Mouse (Mus musculus) forebrain, embryonic 11.5 days (tissue): ENCODE data around the gene Ptgr2. TPM values are rescaled to one million over a fixed set of nuclear protein-coding genes. Genes with fewer than 3 reads are reported as not detected.
A peak's percentile ranks its signal among the peaks of the same experiment; 100 is the strongest.

ENCODE experiments used
- ATAC-seq: fragments of 200-750 bp; cut with Nextera tagmentation; replicated peaks from 2 replicates; pipeline ENCODE4 v1.8.0; 2017; ENCODE audit warnings: moderate TSS enrichment; ENCODE audit not compliant: low FRiP score
- DNase-seq: peaks from one replicate; pipeline ENCODE4 v3.0.0-alpha.2; 2017; ENCODE audit warnings: low spot score
- H3K27ac ChIP-seq: fragments of 300-500 bp; sonication (generic); 2 replicates; pipeline ENCODE4 v1.5.1; 2014; ENCODE audit warnings: low read depth, low read length
- H3K27me3 ChIP-seq: fragments of 300-500 bp; sonication (generic); 2 replicates; pipeline ENCODE4 v1.6.1; 2014; ENCODE audit warnings: mild to moderate bottlenecking, low read length, mixed read lengths; ENCODE audit not compliant: control insufficient read depth, insufficient read depth
- H3K36me3 ChIP-seq: fragments of 300-500 bp; sonication (generic); 2 replicates; pipeline ENCODE4 v1.6.1; 2014; ENCODE audit warnings: mild to moderate bottlenecking, low read length, moderate library complexity, mixed read lengths; ENCODE audit not compliant: control insufficient read depth, insufficient read depth
- H3K4me1 ChIP-seq: fragments of 300-500 bp; sonication (generic); replicated peaks from 2 replicates; pipeline ENCODE4 v1.6.1; 2014; ENCODE audit warnings: low read length, mixed read lengths; ENCODE audit not compliant: control insufficient read depth, insufficient read depth
- H3K4me2 ChIP-seq: fragments of 300-500 bp; sonication (generic); 2 replicates; pipeline ENCODE4 v1.6.1; 2014; ENCODE audit warnings: low read depth, mild to moderate bottlenecking, low read length, moderate library complexity, mixed read lengths; ENCODE audit not compliant: severe bottlenecking
- H3K4me3 ChIP-seq: fragments of 300-500 bp; sonication (generic); 2 replicates; pipeline ENCODE4 v1.5.1; 2014; ENCODE audit warnings: low read depth, low read length
- H3K9ac ChIP-seq: fragments of 300-500 bp; sonication (generic); 2 replicates; pipeline ENCODE4 v1.6.1; 2014; ENCODE audit warnings: low read length
- H3K9me3 ChIP-seq: fragments of 300-500 bp; sonication (generic); 2 replicates; pipeline ENCODE4 v1.6.1; 2016; ENCODE audit warnings: low read length, mixed read lengths; ENCODE audit not compliant: control insufficient read depth
- WGBS: fragments of 180-500 bp; shearing (Covaris S2); extraction: QIAGEN DNeasy Blood & Tissue Kit; methylation state at CpG from one replicate; pipeline ENCODE4 v1.1.7; 2014; 5-methylcytosine and 5-hydroxymethylcytosine counted together
- polyA plus RNA-seq: library from polyadenylated mRNA; unstranded; fragments of >200 nt; fragmentation: Nextera tagmentation; extraction: Ambion mirVana; gene quantifications from 2 replicates; pipeline ENCODE4 v1.2.1, GENCODE M21; 2014

The Ptgr2 gene
- polyA plus RNA-seq, 1 experiment from 2014 or later = 14.3 TPM

DNA sequence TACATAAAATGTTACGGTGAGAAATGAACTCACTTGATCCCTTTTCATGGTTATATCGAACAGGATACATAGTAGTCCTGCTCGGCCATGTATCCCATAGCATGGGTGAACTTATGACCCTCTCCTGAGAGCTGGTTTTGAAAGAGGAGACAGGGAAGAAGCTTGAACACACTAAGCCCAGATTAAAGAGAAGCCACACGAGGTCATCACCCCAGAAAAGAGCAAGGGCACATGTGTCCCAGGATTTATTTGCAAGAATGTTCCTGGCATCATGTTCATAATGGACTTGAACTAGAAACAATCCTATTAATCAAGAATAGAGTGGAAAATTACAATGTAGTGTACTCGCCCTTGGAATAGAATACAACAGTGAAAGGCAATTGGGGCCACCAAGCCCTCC lies 30.1 kb upstream of the Ptgr2 start:
- no peak for ATAC-seq
- Histone ChIP-seq H3K4me1 (no peaks in the 10 kb centered on the region), H3K36me3 (no peaks in the 10 kb centered on the region), H3K27ac (no peak overlapping the region), H3K4me2 (no peak overlapping the region), H3K27me3 (no peaks in the 10 kb centered on the region), H3K4me3 (no peak overlapping the region), H3K9me3 (no peaks in the 10 kb centered on the region), H3K9ac (no peak overlapping the region)
- 81% methylated on average over 5 of the region's 5 CpGs for WGBS
- no peak for DNase-seq

DNA sequence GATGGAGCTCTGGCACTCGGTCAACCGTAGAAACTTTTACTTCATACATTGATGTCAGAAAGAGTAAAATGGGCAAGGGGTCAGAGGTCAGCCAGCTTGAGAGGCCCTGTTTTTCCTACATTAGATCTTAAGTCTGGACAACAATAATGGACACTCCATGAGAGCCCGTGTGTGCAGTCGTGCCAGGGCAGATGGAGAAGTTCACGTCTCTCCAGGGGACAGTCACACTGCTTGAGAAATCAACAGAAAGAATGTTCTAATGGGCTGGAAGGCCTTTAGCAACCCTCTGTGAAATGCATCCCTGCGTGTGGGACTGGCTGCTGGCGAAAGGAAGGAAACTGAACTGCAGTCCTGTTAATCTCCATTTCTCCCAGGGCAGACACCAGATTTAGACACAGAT lies 24.7 kb upstream of the Ptgr2 start:
- Histone ChIP-seq H3K36me3 (no peaks in the 10 kb centered on the region), H3K4me2 (no peak overlapping the region), H3K9me3 (no peaks in the 10 kb centered on the region), H3K9ac (no peak overlapping the region), H3K27ac (no peak overlapping the region), H3K27me3 (no peaks in the 10 kb centered on the region), H3K4me1 (0 out of 2 replicates have a peak, but pooled peaks cover 1% of the 10 kb centered on the region), H3K4me3 (no peak overlapping the region)
- ATAC-seq = no peak
- no peak for DNase-seq
- WGBS = 49% methylated on average over 7 of the region's 7 CpGs

DNA sequence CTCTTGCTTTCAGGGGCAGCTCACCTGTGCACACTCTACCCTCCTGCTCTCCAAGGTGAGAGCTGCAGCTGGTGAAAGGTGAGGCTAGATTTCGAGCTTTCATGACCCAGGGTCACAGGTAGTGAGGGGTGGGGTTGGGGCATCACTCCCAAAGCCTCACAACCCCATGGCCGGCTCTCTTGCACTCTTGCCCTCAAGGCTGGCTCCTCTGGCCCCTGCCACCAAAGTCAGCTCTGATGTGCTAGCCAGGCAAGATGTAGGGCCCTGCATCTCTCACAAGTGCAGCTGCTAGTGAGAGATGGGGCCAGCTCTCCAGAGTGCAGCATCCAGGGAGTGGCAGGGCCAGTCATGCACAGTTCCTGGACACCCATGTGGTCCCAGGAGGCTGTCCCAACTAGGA lies 17.8 kb upstream of the Ptgr2 start:
- no peaks in the 10 kb centered on the region for H3K27me3 ChIP-seq
- no peak for ATAC-seq
- H3K9ac ChIP-seq = no peak overlapping the region

DNA sequence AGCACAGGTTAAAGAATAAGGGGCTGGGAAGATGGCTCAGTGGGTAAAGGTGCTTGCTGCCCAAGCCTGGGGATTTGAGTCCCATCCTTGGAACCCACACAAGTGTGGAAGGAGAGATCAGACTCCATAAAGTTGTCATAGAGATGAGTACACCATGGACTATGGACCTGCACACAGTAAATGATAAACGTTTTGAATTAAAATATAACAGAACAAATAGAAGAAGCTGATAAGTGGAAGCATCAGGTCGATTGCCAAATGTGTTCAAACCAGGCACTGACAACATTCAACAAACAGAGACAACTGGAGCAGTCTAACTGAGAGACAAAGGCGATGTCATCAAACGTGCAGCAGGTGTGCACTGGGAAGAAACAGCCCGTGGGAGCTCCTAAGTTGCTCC lies 11.7 kb upstream of the Ptgr2 start:
- 81% methylated on average over 5 of the region's 5 CpGs for WGBS
- Histone ChIP-seq H3K4me1 (no peaks in the 10 kb centered on the region), H3K27ac (no peak overlapping the region), H3K4me3 (no peak overlapping the region), H3K9ac (no peak overlapping the region), H3K36me3 (no peaks in the 10 kb centered on the region), H3K4me2 (no peak overlapping the region), H3K27me3 (no peaks in the 10 kb centered on the region), H3K9me3 (no peaks in the 10 kb centered on the region)
- ATAC-seq (no peak), DNase-seq (no peak)

More for the DNA sequence above, 17.8 kb upstream of the Ptgr2 start:
- H3K4me1 ChIP-seq = no peaks in the 10 kb centered on the region
- no peak overlapping the region for H3K4me2 ChIP-seq
- no peak overlapping the region for H3K4me3 ChIP-seq
- no peak for DNase-seq
- H3K27ac ChIP-seq = no peak overlapping the region
- no peaks in the 10 kb centered on the region for H3K36me3 ChIP-seq
- 70% methylated on average over 2 of the region's 2 CpGs for WGBS
- H3K9me3 ChIP-seq = no peaks in the 10 kb centered on the region

DNA sequence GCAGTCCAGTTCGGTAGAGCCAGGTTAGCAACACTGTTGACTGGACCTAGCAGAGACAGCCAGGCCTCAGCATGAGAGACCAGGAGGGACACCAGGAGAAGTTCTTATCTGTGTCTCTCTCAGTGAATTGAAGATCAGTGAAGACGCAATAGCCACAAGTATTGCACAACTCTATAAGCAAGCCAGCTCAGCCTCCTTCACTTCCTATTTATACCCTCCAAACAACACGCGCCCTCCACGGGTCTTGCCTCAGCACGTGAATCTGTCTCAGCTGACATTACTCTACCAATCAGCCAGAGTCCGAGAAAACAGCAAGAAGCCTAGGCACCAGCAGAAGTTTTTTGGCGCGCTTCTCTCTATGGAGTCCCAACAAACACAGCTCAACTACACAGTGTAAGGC lies 9.7 kb upstream of the Ptgr2 start:
- DNase-seq (no peak), ATAC-seq (no peak)
- H3K4me1 ChIP-seq = no peaks in the 10 kb centered on the region
- H3K4me3 ChIP-seq = no peak overlapping the region
- no peak overlapping the region for H3K9ac ChIP-seq
- no peaks in the 10 kb centered on the region for H3K36me3 ChIP-seq
- no peak overlapping the region for H3K4me2 ChIP-seq
- H3K9me3 ChIP-seq = no peaks in the 10 kb centered on the region
- H3K27me3 ChIP-seq = no peaks in the 10 kb centered on the region
- H3K27ac ChIP-seq = no peak overlapping the region
- 98% methylated on average over 9 of the region's 9 CpGs for WGBS

DNA sequence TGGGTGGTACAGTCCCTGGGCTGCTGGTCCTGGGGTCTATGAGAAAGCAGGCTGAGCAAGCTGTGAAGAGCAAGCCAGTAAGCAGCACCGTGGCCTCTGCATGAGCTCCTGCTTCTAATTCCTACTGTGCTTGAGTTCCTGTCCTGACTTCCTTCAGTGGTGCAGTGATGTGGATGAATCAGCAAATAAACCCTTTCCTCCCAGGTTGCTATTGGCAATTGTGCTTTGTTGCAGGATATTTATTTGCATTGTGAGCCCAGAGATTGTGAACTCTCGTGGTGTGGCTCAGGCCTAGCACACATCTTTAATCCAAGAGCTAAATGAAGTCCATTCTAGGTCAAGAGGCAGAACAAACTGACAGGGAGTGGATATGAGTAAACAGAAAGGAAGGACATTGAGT lies 8.7 kb upstream of the Ptgr2 start:
- H3K9me3 ChIP-seq = no peaks in the 10 kb centered on the region
- DNase-seq = no peak
- no peak for ATAC-seq
- 67% methylated on average over 2 of the region's 2 CpGs for WGBS
- H3K4me1 ChIP-seq = no peaks in the 10 kb centered on the region
- no peaks in the 10 kb centered on the region for H3K36me3 ChIP-seq
- no peak overlapping the region for H3K4me2 ChIP-seq
- H3K4me3 ChIP-seq = no peak overlapping the region
- H3K9ac ChIP-seq = no peak overlapping the region
- H3K27ac ChIP-seq = no peak overlapping the region
- no peaks in the 10 kb centered on the region for H3K27me3 ChIP-seq

DNA sequence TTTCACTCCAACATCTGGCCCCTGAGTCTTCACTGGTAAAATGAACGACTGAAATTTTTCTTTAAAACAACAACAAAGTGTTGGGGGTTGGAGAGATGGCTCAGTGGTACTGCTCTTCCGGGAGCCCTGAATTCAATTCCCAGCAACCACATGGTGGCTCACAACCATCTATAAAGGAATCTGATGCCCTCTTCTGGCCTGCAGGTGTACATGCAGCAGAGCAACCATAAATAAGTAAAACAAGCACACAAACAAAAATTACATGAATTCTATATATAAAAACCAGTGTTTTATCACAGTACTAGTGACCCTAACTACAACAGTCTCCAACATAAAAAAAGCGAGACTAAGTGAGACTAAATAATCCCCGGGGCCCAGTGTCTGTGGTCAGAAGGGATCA lies 8.2 kb upstream of the Ptgr2 start:
- Histone ChIP-seq H3K4me3 (no peak overlapping the region), H3K27me3 (no peaks in the 10 kb centered on the region), H3K9ac (no peak overlapping the region), H3K36me3 (no peaks in the 10 kb centered on the region), H3K9me3 (no peaks in the 10 kb centered on the region), H3K27ac (no peak overlapping the region), H3K4me1 (no peaks in the 10 kb centered on the region), H3K4me2 (no peak overlapping the region)
- no peak for DNase-seq
- 84% methylated on average over 4 of the region's 4 CpGs for WGBS
- no peak for ATAC-seq

DNA sequence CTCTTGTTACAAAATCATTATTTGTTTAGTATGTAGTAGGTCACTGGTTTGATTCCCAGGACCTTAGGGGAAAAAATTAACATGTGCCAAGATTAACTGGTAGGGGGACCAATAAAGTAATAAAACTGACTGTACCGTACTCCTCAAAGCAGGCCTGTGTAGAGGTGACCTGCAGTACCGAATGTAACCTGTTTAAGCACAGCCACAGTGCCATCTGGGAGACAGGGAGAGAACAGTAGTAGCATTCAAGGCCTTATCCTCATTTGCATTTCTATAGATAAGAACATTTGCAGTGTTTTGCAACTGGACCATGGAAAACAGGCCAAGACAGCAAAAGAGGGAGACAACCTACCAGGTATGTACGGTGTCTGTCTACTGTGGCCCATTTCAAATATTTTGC lies 7.2 kb upstream of the Ptgr2 start:
- H3K36me3 ChIP-seq = no peaks in the 10 kb centered on the region
- no peak overlapping the region for H3K27ac ChIP-seq
- WGBS = 51% methylated on average over 3 of the region's 3 CpGs
- no peak overlapping the region for H3K4me2 ChIP-seq
- no peaks in the 10 kb centered on the region for H3K27me3 ChIP-seq
- DNase-seq (no peak), ATAC-seq (0 out of 2 replicates have a peak, but pooled peaks have one; percentile 42)
- H3K4me1 ChIP-seq = no peaks in the 10 kb centered on the region
- H3K9ac ChIP-seq = no peak overlapping the region
- H3K9me3 ChIP-seq = no peaks in the 10 kb centered on the region
- no peak overlapping the region for H3K4me3 ChIP-seq

DNA sequence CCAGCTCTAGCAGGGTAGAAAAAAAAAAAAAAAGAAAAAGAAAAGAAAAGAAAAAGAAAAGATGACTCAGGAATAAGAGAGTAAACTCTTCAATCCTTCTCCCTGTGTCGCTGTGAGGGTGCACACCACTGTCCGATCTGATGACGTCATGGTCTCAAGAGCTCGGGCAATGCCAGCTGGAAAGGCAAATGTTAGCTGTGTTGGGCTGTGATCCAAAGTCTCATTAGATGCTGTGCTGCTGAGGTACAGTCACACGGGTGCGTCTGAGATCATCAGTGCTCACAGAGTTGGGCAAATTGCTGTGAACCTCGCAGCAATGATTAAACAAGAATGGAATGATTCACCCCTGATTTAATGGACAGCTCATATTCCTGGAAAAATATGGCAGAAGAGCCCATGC lies 6.1 kb upstream of the Ptgr2 start:
- H3K27me3 ChIP-seq = no peaks in the 10 kb centered on the region
- no peaks in the 10 kb centered on the region for H3K9me3 ChIP-seq
- H3K36me3 ChIP-seq = no peaks in the 10 kb centered on the region
- no peak for ATAC-seq
- H3K9ac ChIP-seq = no peak overlapping the region
- DNase-seq = no peak
- no peak overlapping the region for H3K27ac ChIP-seq
- no peaks in the 10 kb centered on the region for H3K4me1 ChIP-seq
- no peak overlapping the region for H3K4me2 ChIP-seq
- no peak overlapping the region for H3K4me3 ChIP-seq
- 83% methylated on average over 7 of the region's 7 CpGs for WGBS
